Mouse (Mus musculus) liver, embryonic 15.5 days (tissue): Measurements from ENCODE around the gene Fat1. TPM values are rescaled to one million over a fixed set of nuclear protein-coding genes. Genes with fewer than 3 reads are reported as not detected.

Experiments
- ATAC-seq: fragments of 200-750 bp; cut with Nextera tagmentation; 2 replicates; pipeline ENCODE4 v1.8.0; 2017; ENCODE audit warnings: moderate number of reproducible peaks, mild to moderate bottlenecking, moderate library complexity; ENCODE audit not compliant: insufficient read depth
- H3K27ac ChIP-seq: fragments of 300-500 bp; sonication (generic); replicated peaks from 2 replicates; pipeline ENCODE4 v1.5.1; 2015; ENCODE audit warnings: mild to moderate bottlenecking, inconsistent platforms
- H3K27me3 ChIP-seq: fragments of 300-500 bp; sonication (generic); 2 replicates; pipeline ENCODE4 v1.6.1; 2015; ENCODE audit warnings: mild to moderate bottlenecking, inconsistent platforms
- H3K36me3 ChIP-seq: fragments of 300-500 bp; sonication (generic); replicated peaks from 2 replicates; pipeline ENCODE4 v1.6.1; 2015; ENCODE audit warnings: moderate library complexity, mild to moderate bottlenecking, inconsistent platforms
- H3K4me1 ChIP-seq: fragments of 300-500 bp; sonication (generic); replicated peaks from 2 replicates; pipeline ENCODE4 v1.6.1; 2015; ENCODE audit warnings: inconsistent platforms
- H3K4me2 ChIP-seq: fragments of 300-500 bp; sonication (generic); 2 replicates; pipeline ENCODE4 v1.6.1; 2015; ENCODE audit warnings: moderate library complexity, mild to moderate bottlenecking, inconsistent platforms
- H3K4me3 ChIP-seq: fragments of 300-500 bp; sonication (generic); replicated peaks from 2 replicates; pipeline ENCODE4 v1.5.1; 2015; ENCODE audit warnings: mild to moderate bottlenecking, inconsistent platforms
- H3K9ac ChIP-seq: fragments of 300-500 bp; sonication (generic); 2 replicates; pipeline ENCODE4 v1.6.1; 2015; ENCODE audit warnings: moderate library complexity, mild to moderate bottlenecking, inconsistent platforms
- H3K9me3 ChIP-seq: fragments of 300-500 bp; sonication (generic); replicated peaks from 2 replicates; pipeline ENCODE4 v1.6.1; 2016; ENCODE audit warnings: inconsistent platforms
- WGBS: fragments of 180-500 bp; shearing (Covaris S2); methylation state at CpG from one replicate; pipeline ENCODE4 v1.1.7; 2015; ENCODE audit warnings: mixed read lengths; ENCODE audit not compliant: insufficient replicate concordance; 5-methylcytosine and 5-hydroxymethylcytosine counted together
- polyA plus RNA-seq: library from polyadenylated mRNA; unstranded; fragments of >200 nt; fragmentation: Nextera tagmentation; extraction: Ambion mirVana; gene quantifications from 2 replicates; pipeline ENCODE4 v1.2.1, GENCODE M21; 2015

Gene Fat1
- polyA plus RNA-seq, 1 experiment from 2014 or later: 0.91 TPM

- no peaks in the 10 kb centered on the region for H3K27me3 ChIP-seq
- H3K27ac ChIP-seq: no peak overlapping the region
- no peaks in the 10 kb centered on the region for H3K4me1 ChIP-seq
- 33% methylated on average over 4 of the region's 4 CpGs for WGBS
- H3K36me3 ChIP-seq: 0 out of 2 replicates have a peak, but pooled peaks cover 2% of the 10 kb centered on the region
- H3K9ac ChIP-seq: no peak overlapping the region
- H3K9me3 ChIP-seq: no peaks in the 10 kb centered on the region
- no peak overlapping the region for H3K4me3 ChIP-seq
- ATAC-seq: no peak
- no peak overlapping the region for H3K4me2 ChIP-seq
Measured at GRCm38 (mm10) chr8:45010685-45011084, 75.4 kb downstream of the Fat1 start.

DNA sequence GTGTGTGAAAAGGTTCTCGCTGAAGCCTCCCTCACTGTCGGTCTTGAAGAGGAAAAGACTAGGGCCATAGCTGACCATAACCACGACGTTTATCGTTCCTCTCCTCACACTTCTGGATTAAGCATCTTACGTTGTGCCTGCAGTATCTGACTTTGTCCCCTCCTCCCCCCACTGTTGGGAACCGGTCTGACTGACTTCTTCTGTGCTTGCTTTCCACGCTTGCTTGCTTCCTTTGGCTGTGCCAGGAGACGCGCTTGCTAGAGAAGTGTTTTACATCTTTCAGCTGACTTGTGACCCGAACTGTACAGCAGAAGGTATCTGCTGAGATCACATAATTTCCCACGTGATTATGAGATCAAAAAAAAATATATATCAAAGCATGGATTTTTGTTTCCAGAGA lies 76.5 kb downstream of the Fat1 start:
- H3K27me3 ChIP-seq: no peaks in the 10 kb centered on the region
- H3K9ac ChIP-seq: no peak overlapping the region
- 61% methylated on average over 12 of the region's 12 CpGs for WGBS
- H3K36me3 ChIP-seq: 0 out of 2 replicates have a peak, but pooled peaks cover 2% of the 10 kb centered on the region
- no peak overlapping the region for H3K27ac ChIP-seq
- H3K4me1 ChIP-seq: no peaks in the 10 kb centered on the region
- no peak overlapping the region for H3K4me2 ChIP-seq
- H3K9me3 ChIP-seq: no peaks in the 10 kb centered on the region
- H3K4me3 ChIP-seq: no peak overlapping the region
- ATAC-seq: no peak

DNA sequence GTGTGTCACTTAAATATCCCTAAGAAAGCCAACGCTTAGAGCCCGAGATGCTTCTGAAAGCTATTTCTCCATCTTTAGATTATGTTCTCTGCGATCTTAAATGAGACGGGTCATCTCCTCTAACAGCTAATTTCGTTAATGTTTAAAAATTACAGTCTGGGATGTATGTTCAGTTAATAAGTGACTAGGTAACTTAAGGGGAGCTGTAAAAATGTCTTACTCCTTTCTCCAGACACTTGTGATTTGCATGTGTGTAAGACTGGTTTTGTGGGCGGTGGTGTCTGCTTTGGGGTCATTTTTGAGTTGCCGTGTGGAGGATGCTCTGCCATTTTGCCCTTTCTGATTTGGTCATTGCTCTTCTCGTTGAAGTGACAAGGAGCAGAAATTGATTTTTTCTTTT lies 78.6 kb downstream of the Fat1 start:
- no peak overlapping the region for H3K27ac ChIP-seq
- 0 out of 2 replicates have a peak, but pooled peaks cover 2% of the 10 kb centered on the region for H3K36me3 ChIP-seq
- H3K27me3 ChIP-seq: no peaks in the 10 kb centered on the region
- H3K4me2 ChIP-seq: no peak overlapping the region
- H3K4me3 ChIP-seq: no peak overlapping the region
- no peaks in the 10 kb centered on the region for H3K4me1 ChIP-seq
- ATAC-seq: no peak
- 77% methylated on average over 8 of the region's 8 CpGs for WGBS
- no peaks in the 10 kb centered on the region for H3K9me3 ChIP-seq
- H3K9ac ChIP-seq: no peak overlapping the region

GRCm38 (mm10) chr8:45014498-45015067 lies 79.3 kb downstream of the Fat1 start:
- no peaks in the 10 kb centered on the region for H3K27me3 ChIP-seq
- 68% methylated on average over 11 of the region's 11 CpGs for WGBS
- no peak overlapping the region for H3K4me2 ChIP-seq
- ATAC-seq: no peak
- no peak overlapping the region for H3K9ac ChIP-seq
- H3K9me3 ChIP-seq: no peaks in the 10 kb centered on the region
- no peak overlapping the region for H3K4me3 ChIP-seq
- H3K36me3 ChIP-seq: 0 out of 2 replicates have a peak, but pooled peaks cover 2% of the 10 kb centered on the region
- no peaks in the 10 kb centered on the region for H3K4me1 ChIP-seq
- no peak overlapping the region for H3K27ac ChIP-seq

DNA sequence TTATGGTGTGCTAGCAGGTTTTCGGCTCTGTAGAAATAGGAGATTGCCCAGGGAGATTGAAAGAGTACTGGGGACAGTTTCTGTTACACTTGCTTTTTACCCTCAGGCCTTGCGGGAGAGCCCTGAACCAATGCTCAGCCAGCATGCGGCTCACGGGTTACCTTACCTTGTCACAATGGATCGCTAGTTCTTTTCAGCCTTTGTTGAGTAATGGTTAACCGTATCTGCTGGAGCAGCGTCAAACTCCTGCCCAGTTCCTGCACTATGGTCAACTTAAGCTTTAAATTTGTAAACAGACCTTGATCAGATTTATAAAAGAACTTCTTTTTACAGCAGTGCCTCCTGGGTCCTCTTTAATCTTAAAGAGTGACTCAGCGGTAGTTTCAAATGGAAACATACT lies 80.6 kb downstream of the Fat1 start:
- WGBS: 84% methylated on average over 8 of the region's 8 CpGs
- no peak for ATAC-seq
- no peaks in the 10 kb centered on the region for H3K27me3 ChIP-seq
- no peak overlapping the region for H3K9ac ChIP-seq
- no peak overlapping the region for H3K4me3 ChIP-seq
- no peak overlapping the region for H3K4me2 ChIP-seq
- H3K27ac ChIP-seq: no peak overlapping the region
- H3K4me1 ChIP-seq: no peaks in the 10 kb centered on the region
- no peaks in the 10 kb centered on the region for H3K9me3 ChIP-seq
- H3K36me3 ChIP-seq: no peaks in the 10 kb centered on the region

DNA sequence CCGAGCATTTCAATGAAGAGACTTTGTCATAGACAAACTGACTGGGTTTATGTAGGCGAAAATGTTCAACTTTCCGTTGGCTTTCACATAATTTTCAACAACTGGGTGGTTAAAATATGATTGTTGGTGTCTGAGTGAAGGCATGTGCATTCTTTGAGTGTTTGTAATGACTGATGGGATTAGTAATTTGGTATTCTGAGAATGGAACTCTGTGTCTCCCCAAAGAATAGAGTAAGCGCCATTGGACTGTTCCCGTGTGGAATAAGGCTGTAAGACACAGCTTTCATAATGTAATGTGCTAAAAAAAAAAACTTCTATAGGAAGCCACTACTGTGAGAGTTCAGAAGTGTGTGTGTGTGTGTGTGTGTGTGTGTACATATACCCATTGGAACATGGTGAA lies 84.0 kb downstream of the Fat1 start:
- Histone ChIP-seq H3K4me2 (no peak overlapping the region), H3K4me1 (no peaks in the 10 kb centered on the region), H3K4me3 (no peak overlapping the region), H3K27me3 (no peaks in the 10 kb centered on the region), H3K9me3 (no peaks in the 10 kb centered on the region), H3K36me3 (peaks cover 15% of the 10 kb centered on the region), H3K27ac (no peak overlapping the region), H3K9ac (no peak overlapping the region)
- 59% methylated on average over 5 of the region's 5 CpGs for WGBS
- ATAC-seq: no peak

- ATAC-seq: no peak
- H3K36me3 ChIP-seq: peaks cover 31% of the 10 kb centered on the region
- 77% methylated on average over 5 of the region's 5 CpGs for WGBS
Measured at GRCm38 (mm10) chr8:45021171-45021570, 85.9 kb downstream of the Fat1 start.

GRCm38 (mm10) chr8:45021911-45022665 lies 86.8 kb downstream of the Fat1 start:
- H3K27ac ChIP-seq: no peak overlapping the region
- H3K27me3 ChIP-seq: no peaks in the 10 kb centered on the region
- no peak for ATAC-seq
- no peak overlapping the region for H3K4me2 ChIP-seq
- H3K9ac ChIP-seq: no peak overlapping the region
- H3K36me3 ChIP-seq: peaks cover 36% of the 10 kb centered on the region
- H3K4me1 ChIP-seq: no peaks in the 10 kb centered on the region
- no peak overlapping the region for H3K4me3 ChIP-seq
- 76% methylated on average over 21 of the region's 21 CpGs for WGBS
- H3K9me3 ChIP-seq: 0 out of 2 replicates have a peak, but pooled peaks cover 5% of the 10 kb centered on the region

More at GRCm38 (mm10) chr8:45021171-45021570, 85.9 kb downstream of the Fat1 start:
- Histone ChIP-seq H3K4me3 (no peak overlapping the region), H3K9ac (no peak overlapping the region), H3K9me3 (0 out of 2 replicates have a peak, but pooled peaks cover 3% of the 10 kb centered on the region), H3K4me2 (no peak overlapping the region), H3K27ac (no peak overlapping the region), H3K4me1 (no peaks in the 10 kb centered on the region), H3K27me3 (no peaks in the 10 kb centered on the region)

DNA sequence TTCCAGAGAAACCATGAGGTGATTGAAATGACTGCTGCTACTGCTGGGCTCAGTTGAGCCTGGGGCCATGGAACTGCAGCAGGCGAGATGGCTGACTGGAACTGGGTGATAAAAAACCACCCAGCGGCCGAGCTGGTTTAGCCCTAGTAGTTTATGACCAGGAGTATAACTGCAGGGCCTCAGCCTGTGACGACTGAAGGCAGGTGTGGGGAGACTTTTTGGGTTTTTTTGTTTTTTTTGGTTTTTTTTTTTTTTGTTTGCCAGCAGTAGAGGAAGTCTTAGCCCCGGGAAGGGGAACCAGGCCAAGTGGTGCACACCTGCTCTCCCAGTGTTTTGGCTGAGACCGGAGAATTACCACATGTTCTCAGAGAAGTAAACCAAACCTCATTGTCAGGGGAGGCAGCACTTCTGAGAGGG lies 92.8 kb downstream of the Fat1 start:
- Histone ChIP-seq H3K4me2 (no peak overlapping the region), H3K4me3 (no peak overlapping the region), H3K36me3 (peaks cover 40% of the 10 kb centered on the region), H3K27me3 (no peaks in the 10 kb centered on the region), H3K9ac (no peak overlapping the region), H3K4me1 (no peaks in the 10 kb centered on the region), H3K27ac (no peak overlapping the region), H3K9me3 (0 out of 2 replicates have a peak, but pooled peaks cover 5% of the 10 kb centered on the region)
- no peak for ATAC-seq
- WGBS: 58% methylated on average over 6 of the region's 6 CpGs

DNA sequence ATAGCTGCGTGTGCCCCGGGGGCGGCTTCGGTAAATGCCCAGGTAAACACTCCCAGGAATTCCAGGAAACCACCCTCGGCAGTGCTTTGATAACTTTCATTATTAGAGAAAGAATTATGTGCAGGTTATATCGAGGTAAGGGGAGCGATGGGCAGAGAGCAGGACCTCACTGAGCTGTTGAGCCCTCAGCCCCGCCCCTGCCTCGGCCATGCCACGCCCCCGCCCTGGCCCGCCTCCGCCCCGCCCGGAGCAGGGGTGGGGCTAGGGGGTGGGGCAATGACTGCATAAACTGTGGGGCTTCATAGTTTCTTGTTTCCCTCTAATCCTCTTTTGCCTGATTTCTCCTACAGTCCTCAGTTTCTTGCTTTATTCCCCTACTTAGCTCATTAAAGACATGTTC lies 103.1 kb downstream of the Fat1 start:
- Histone ChIP-seq H3K27me3 (no peaks in the 10 kb centered on the region), H3K36me3 (peaks cover 37% of the 10 kb centered on the region), H3K9me3 (0 out of 2 replicates have a peak, but pooled peaks cover 3% of the 10 kb centered on the region), H3K4me3 (no peak overlapping the region), H3K9ac (no peak overlapping the region), H3K27ac (no peak overlapping the region), H3K4me1 (no peaks in the 10 kb centered on the region), H3K4me2 (no peak overlapping the region)
- ATAC-seq: no peak
- 69% methylated on average over 15 of the region's 15 CpGs for WGBS

DNA sequence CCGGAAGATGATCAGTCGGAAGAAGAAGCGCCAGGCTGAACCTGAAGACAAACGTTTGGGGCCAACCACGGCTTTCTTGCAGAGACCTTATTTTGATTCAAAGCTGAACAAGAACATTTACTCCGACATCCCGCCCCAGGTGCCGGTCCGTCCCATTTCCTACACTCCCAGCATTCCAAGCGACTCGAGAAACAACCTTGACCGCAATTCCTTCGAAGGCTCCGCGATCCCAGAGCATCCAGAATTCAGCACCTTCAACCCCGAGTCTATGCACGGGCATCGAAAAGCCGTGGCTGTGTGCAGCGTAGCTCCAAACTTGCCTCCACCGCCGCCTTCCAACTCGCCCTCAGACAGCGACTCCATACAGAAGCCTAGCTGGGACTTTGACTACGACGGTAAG lies 108.9 kb downstream of the Fat1 start:
- Histone ChIP-seq H3K4me2 (no peak overlapping the region), H3K9ac (no peak overlapping the region), H3K27ac (no peak overlapping the region), H3K36me3 (peaks cover 22% of the 10 kb centered on the region), H3K9me3 (0 out of 2 replicates have a peak, but pooled peaks cover 3% of the 10 kb centered on the region), H3K4me3 (no peak overlapping the region), H3K27me3 (no peaks in the 10 kb centered on the region), H3K4me1 (no peaks in the 10 kb centered on the region)
- no peak for ATAC-seq
- WGBS: 82% methylated on average over 26 of the region's 26 CpGs
